Mouse (Mus musculus): ENCODE measurements around the gene Cdv3.

Cdv3 gene

GRCm38 (mm10) chr9:103365290-103366247, at the start of gene Cdv3:
Gene Cdv3, minus strand, starts transcription at chr9:103365840.
- DNase-seq (ENCODE audit: low spot score in 2 of 2), result peak; percentile 100

- no peak for DNase-seq (ENCODE audit: low spot score in 2 of 2)
Measured at GRCm38 (mm10) chr9:103413457-103413856, 47.8 kb upstream of the Cdv3 start.

- DNase-seq (ENCODE audit: low spot score in 2 of 2), result no peak
Measured at GRCm38 (mm10) chr9:103409119-103409518, 43.5 kb upstream of the Cdv3 start.

- no peak for DNase-seq (ENCODE audit: low spot score in 2 of 2)
Measured at GRCm38 (mm10) chr9:103408136-103408777, 42.6 kb upstream of the Cdv3 start.

GRCm38 (mm10) chr9:103403331-103403973, 37.8 kb upstream of the Cdv3 start:
- DNase-seq (ENCODE audit: low spot score in 2 of 2), result no peak

GRCm38 (mm10) chr9:103398509-103399157, 33.0 kb upstream of the Cdv3 start:
- peak; percentile 17 to 56 for DNase-seq (ENCODE audit: low spot score in 2 of 2)

GRCm38 (mm10) chr9:103393256-103393655, 27.6 kb upstream of the Cdv3 start:
- DNase-seq (ENCODE audit: low spot score in 2 of 2), result no peak

- no peak for DNase-seq (ENCODE audit: low spot score in 2 of 2)
Measured at GRCm38 (mm10) chr9:103391796-103392372, 26.2 kb upstream of the Cdv3 start.

GRCm38 (mm10) chr9:103389261-103389660, 23.6 kb upstream of the Cdv3 start:
- no peak for DNase-seq (ENCODE audit: low spot score in 2 of 2)

- no peak for DNase-seq (ENCODE audit: low spot score in 2 of 2)
Measured at GRCm38 (mm10) chr9:103387011-103387653, 21.5 kb upstream of the Cdv3 start.

- DNase-seq (ENCODE audit: low spot score in 2 of 2), result no peak
Measured at GRCm38 (mm10) chr9:103386573-103386972, 20.9 kb upstream of the Cdv3 start.

GRCm38 (mm10) chr9:103385600-103385999, 20.0 kb upstream of the Cdv3 start:
- DNase-seq (ENCODE audit: low spot score in 2 of 2), result no peak

- DNase-seq (ENCODE audit: low spot score in 2 of 2), result no peak
Measured at GRCm38 (mm10) chr9:103384141-103384796, 18.6 kb upstream of the Cdv3 start.

GRCm38 (mm10) chr9:103383576-103383975, 17.9 kb upstream of the Cdv3 start:
- DNase-seq (ENCODE audit: low spot score in 2 of 2), result no peak

- no peak for DNase-seq (ENCODE audit: low spot score in 2 of 2)
Measured at GRCm38 (mm10) chr9:103382989-103383388, 17.3 kb upstream of the Cdv3 start.

GRCm38 (mm10) chr9:103380566-103380965, 14.9 kb upstream of the Cdv3 start:
- DNase-seq (ENCODE audit: low spot score in 2 of 2), result no peak

GRCm38 (mm10) chr9:103379199-103379598, 13.6 kb upstream of the Cdv3 start:
- DNase-seq (ENCODE audit: low spot score in 2 of 2), result no peak

GRCm38 (mm10) chr9:103378686-103379085, 13.0 kb upstream of the Cdv3 start:
- no peak for DNase-seq (ENCODE audit: low spot score in 2 of 2)

GRCm38 (mm10) chr9:103376346-103377320, 11.0 kb upstream of the Cdv3 start:
- DNase-seq (ENCODE audit: low spot score in 2 of 2), result no peak

Measured in heart, adult 9 months (tissue).